Mouse (Mus musculus) megakaryocyte, embryonic 14.5 days (primary cell): ENCODE data around the gene Fmn2.

Experiments
- FLI1 ChIP-seq: IDR thresholded peaks from 2 replicates; pipeline ENCODE4 v1.6.1; 2012; ENCODE audit warnings: low read length, inconsistent platforms, mixed read lengths
- GATA1 ChIP-seq: IDR thresholded peaks from 3 replicates; pipeline ENCODE4 v1.6.1; 2012; ENCODE audit warnings: mixed read lengths, low read length, inconsistent platforms, borderline replicate concordance

- TF ChIP-seq GATA1 (no peak), FLI1 (no peak)
These were observed 46.7 kb downstream of the Fmn2 start for GRCm38 (mm10) chr1:174548291-174548690.
